ENCODE assay signal across 17 mouse cellular contexts in genomic region chr9:106716729-106717128, GRCm38 (mm10).
"Had no signal": no experiment of that assay in that cellular context is flagged by ENCODE, and none has a peak within 500 bp of the region (broad histone marks: within the 10 kb centered on the region; RNA-seq: fewer than 3 reads in every experiment).

No protein-coding gene starts in this region.

- H3K9me3 ChIP-seq: lung, embryonic 15.5 days; megakaryocyte, embryonic 14.5 days; midbrain, embryonic 12.5 days; neural tube, embryonic 12.5 days; stomach, embryonic 15.5 days had no signal

- ATAC-seq: liver, postnatal 0 days; lung, postnatal 0 days had no signal

- H3K9ac ChIP-seq: liver, postnatal 0 days; lung, embryonic 15.5 days; midbrain, embryonic 12.5 days; neural tube, embryonic 12.5 days; stomach, embryonic 15.5 days had no signal

- DNase-seq: liver, postnatal 0 days; lung, adult 2 months; lung, postnatal 14 days; lung, postnatal 36 days; midbrain, embryonic 14.5 days; right cerebral cortex, postnatal 14 days; thymus, adult 18-20 months; thymus, postnatal 14 days; thymus, postnatal 36 days had no signal

- H3K4me3 ChIP-seq: lung, embryonic 15.5 days; megakaryocyte, embryonic 14.5 days; midbrain, embryonic 12.5 days; neural tube, embryonic 12.5 days; stomach, embryonic 15.5 days had no signal

- H3K27me3 ChIP-seq: lung, embryonic 15.5 days; megakaryocyte, embryonic 14.5 days; midbrain, embryonic 12.5 days; neural tube, embryonic 12.5 days; stomach, embryonic 15.5 days had no signal

- H3K27ac ChIP-seq: lung, embryonic 15.5 days; macrophage; midbrain, embryonic 12.5 days; neural tube, embryonic 12.5 days; stomach, embryonic 15.5 days; stomach, postnatal 0 days had no signal

- H3K4me2 ChIP-seq: lung, embryonic 15.5 days; midbrain, embryonic 12.5 days; neural tube, embryonic 12.5 days; stomach, embryonic 15.5 days had no signal

- H3K4me1 ChIP-seq: lung, embryonic 15.5 days; midbrain, embryonic 12.5 days; neural tube, embryonic 12.5 days; stomach, embryonic 15.5 days had no signal
